Mouse (Mus musculus): ENCODE measurements around the gene Chsy1. TPM values are rescaled to one million over a fixed set of nuclear protein-coding genes. Genes with fewer than 3 reads are reported as not detected.

Chsy1 gene
- total RNA-seq, 2 experiments from 2014 or later: 16.6 to 16.7 TPM

DNA sequence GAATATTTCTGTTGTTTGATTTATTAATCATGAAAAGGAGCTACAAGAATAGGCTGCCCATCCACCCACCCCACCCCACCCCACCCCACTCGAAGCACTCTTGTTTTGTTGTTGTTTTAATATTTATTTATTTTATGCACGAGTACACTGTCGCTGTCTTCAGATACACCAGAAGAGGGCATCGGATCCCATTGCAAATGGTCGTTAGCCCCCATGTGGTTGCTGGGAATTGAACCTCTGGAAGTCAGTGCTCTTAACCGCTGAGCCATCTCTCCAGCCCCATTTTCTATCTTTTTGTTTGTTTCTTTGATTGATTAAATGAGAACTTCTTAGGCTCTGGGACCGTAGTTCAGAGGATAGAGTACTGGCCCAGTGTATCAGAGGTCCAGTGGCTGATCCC lies 1.4 kb upstream of the Chsy1 start:
- peak in 1 of 2 experiments; percentile 47 for DNase-seq (ENCODE audit: low spot score in 2 of 2)

GRCm38 (mm10) chr7:66109855-66110635 lies 730 bp downstream of the Chsy1 start:
- DNase-seq (ENCODE audit: low spot score in 2 of 2): peak in 1 of 2 experiments; percentile 30

GRCm38 (mm10) chr7:66110636-66111112 lies 1.4 kb downstream of the Chsy1 start:
- DNase-seq (ENCODE audit: low spot score in 2 of 2): no peak

GRCm38 (mm10) chr7:66111211-66111610 lies 1.9 kb downstream of the Chsy1 start:
- no peak for DNase-seq (ENCODE audit: low spot score in 2 of 2)

- DNase-seq (ENCODE audit: low spot score in 2 of 2): no peak
These were observed 4.2 kb downstream of the Chsy1 start for GRCm38 (mm10) chr7:66113561-66113960.

- no peak for DNase-seq (ENCODE audit: low spot score in 2 of 2)
These were observed 6.6 kb downstream of the Chsy1 start for GRCm38 (mm10) chr7:66115821-66116343.

DNA sequence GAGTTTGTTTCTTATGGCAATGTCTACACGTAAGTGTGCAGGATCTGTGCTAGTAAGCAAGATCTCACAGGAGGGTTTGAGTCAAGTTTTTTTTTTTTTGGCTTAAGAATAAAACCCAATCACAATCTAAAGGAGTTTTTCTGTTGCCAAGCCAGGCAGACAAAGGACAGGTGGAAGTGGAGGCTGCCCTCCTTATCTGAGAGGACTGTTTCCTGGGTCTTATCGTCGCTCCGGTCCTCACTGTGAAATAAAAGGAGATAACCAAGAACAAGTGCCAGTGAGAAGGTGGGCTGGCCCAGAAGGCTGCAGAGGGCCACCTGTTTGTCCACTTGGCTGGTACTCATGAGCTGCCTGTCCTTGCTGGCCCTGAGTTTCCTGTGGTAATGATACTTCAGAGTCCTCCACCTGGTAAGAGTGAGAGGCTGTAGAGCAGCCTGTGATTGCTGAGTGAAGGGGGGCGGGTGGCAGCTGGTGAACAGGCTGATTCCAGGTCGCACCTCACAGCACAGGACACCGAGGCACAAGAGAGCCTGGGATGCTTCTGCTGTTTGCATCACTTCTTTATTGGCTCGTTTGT lies 7.7 kb downstream of the Chsy1 start:
- no peak for DNase-seq (ENCODE audit: low spot score in 2 of 2)

DNA sequence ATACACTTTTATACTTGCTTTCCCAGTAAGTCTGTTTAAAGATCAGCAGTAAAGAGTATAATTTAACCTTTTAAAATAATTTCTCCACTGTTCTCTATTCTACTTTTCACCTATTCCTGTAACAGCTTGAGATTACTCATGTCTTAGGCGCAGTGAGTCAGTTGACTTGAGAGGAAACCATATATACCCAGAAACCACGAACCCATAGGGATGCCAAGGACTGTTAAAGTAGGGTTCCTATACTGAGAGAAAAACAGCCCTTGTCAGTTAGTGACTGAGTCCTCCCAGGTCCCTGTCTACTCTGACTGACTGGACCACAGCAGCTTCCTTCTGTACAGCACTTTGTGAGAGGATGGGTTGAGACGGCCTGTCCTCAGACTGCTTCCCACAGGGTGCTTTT lies 8.7 kb downstream of the Chsy1 start:
- no peak for DNase-seq (ENCODE audit: low spot score in 2 of 2)

GRCm38 (mm10) chr7:66118796-66119195 lies 9.5 kb downstream of the Chsy1 start:
- no peak for DNase-seq (ENCODE audit: low spot score in 2 of 2)

DNA sequence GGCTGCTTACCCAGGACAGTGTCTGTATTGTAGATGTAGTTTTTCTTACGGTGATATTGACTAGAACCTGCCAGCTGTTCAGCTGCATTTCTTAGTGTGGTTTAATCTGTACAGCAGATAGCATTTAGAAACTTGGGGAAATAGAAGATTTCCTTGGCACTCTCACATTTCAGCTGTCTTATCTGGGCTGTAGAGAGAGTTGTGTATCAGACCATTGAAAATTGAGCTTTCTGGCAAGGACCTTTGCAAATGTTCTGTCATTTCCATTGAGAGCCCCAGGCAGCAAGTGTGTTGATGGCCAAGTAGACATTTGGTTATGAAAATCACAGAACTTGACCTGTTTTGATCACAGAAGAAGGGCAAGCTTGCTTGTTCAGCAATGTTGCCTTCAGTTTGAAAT lies 10.8 kb downstream of the Chsy1 start:
- DNase-seq (ENCODE audit: low spot score in 2 of 2): no peak

- DNase-seq (ENCODE audit: low spot score in 2 of 2): no peak
These were observed 11.5 kb downstream of the Chsy1 start for GRCm38 (mm10) chr7:66120702-66121396.

DNA sequence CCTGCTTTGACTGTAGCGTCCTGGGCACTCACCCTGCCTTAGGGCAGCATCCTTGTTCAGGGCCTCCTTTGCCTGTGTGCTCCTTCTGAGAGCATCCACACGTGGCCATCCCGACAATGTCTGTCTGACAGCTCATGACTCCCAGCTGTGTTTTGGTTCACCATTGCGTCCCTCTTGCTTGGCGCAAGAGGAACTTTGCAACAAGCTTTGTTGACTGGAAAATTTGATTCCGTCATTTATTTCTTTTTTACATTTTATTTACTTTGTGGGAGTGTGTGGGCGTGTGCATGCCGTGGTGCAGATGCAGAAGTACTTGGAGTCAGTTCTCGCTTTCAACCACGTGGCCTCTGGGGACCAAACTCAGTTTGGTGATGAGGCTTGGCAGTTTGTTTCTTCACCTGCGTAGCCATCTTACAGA lies 15.2 kb downstream of the Chsy1 start:
- no peak for DNase-seq (ENCODE audit: low spot score in 2 of 2)

DNA sequence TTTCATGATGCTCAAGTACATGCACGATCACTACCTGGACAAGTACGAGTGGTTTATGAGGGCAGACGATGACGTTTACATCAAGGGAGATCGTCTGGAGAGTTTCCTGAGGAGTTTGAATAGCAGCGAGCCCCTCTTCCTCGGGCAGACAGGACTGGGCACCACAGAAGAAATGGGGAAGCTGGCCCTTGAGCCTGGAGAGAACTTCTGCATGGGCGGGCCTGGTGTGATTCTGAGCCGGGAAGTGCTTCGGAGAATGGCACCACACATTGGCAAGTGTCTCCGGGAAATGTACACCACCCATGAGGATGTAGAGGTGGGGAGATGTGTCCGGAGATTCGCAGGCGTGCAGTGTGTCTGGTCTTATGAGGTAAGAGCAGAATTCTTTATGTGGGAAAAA lies 16.1 kb downstream of the Chsy1 start:
- no peak for DNase-seq (ENCODE audit: low spot score in 2 of 2)

- no peak for DNase-seq (ENCODE audit: low spot score in 2 of 2)
These were observed 18.8 kb downstream of the Chsy1 start for GRCm38 (mm10) chr7:66127951-66128645.

GRCm38 (mm10) chr7:66128857-66129256 lies 19.5 kb downstream of the Chsy1 start:
- no peak for DNase-seq (ENCODE audit: low spot score in 2 of 2)

DNA sequence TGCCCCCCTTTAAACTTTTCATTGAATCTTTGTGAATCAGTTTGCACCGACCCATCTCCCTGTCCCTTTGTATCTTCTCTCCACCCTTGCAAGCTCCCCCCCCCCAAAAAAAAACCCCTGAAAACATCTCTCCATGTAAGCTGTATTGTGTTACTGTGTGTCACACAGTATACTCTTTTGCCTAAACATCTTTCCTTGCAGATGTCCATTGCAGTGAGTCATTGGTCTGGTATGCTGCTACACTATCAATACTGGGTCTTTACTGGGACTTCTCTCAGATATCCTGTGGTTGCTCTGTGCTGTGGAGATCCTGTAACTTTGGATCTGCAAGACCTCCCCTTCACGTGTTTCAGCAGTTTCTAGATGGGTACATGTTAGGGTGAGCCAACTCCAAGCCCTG lies 21.0 kb downstream of the Chsy1 start:
- no peak for DNase-seq (ENCODE audit: low spot score in 2 of 2)

GRCm38 (mm10) chr7:66131776-66132421 lies 22.6 kb downstream of the Chsy1 start:
- no peak for DNase-seq (ENCODE audit: low spot score in 2 of 2)

- DNase-seq (ENCODE audit: low spot score in 2 of 2): no peak
These were observed 24.8 kb downstream of the Chsy1 start for GRCm38 (mm10) chr7:66134154-66134553.

DNA sequence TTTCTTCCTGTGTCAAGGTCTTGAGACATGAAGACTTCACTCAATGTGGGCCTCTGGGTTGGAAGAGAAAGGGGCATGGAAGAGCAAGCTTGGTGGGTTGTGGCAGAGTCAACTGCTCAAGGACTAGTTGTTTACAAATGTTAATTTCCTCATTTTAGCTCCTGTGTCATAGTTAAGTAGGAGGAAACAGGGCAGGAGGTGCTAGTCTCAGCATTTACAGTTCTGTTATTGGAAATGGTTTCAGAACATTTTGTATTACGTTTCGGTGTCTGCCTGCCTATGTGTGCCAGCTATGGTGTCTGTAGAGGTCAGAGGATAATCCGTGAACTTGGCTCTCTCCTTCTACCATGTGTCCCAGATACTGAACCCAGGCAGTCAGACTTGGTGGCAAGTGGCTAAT lies 26.3 kb downstream of the Chsy1 start:
- DNase-seq (ENCODE audit: low spot score in 2 of 2): no peak

GRCm38 (mm10) chr7:66136187-66136586 lies 26.9 kb downstream of the Chsy1 start:
- DNase-seq (ENCODE audit: low spot score in 2 of 2): no peak

- no peak for DNase-seq (ENCODE audit: low spot score in 2 of 2)
These were observed 28.0 kb downstream of the Chsy1 start for GRCm38 (mm10) chr7:66137309-66137708.
